Mouse (Mus musculus) kidney, postnatal 0 days (tissue): ENCODE results near the gene Impdh1. TPM values are rescaled to one million over a fixed set of nuclear protein-coding genes. Genes with fewer than 3 reads are reported as not detected.

Experiments
- ATAC-seq: fragments of 200-750 bp; cut with Nextera tagmentation; replicated peaks from 2 replicates; pipeline ENCODE4 v1.8.0; 2017; ENCODE audit warnings: low read depth, moderate number of reproducible peaks, moderate TSS enrichment, moderate library complexity; ENCODE audit not compliant: low FRiP score
- DNase-seq: peaks from one replicate; pipeline ENCODE4 v3.0.0-alpha.2; 2016; ENCODE audit warnings: low spot score
- H3K27ac ChIP-seq: fragments of 300-500 bp; sonication (generic); 2 replicates; pipeline ENCODE4 v1.5.1; 2014; ENCODE audit warnings: mild to moderate bottlenecking
- H3K27me3 ChIP-seq: fragments of 300-500 bp; sonication (generic); 2 replicates; pipeline ENCODE4 v1.6.1; 2014; ENCODE audit warnings: low read length, mixed read lengths; ENCODE audit not compliant: insufficient read depth
- H3K36me3 ChIP-seq: fragments of 300-500 bp; sonication (generic); 2 replicates; pipeline ENCODE4 v1.6.1; 2014; ENCODE audit warnings: low read length, mixed read lengths; ENCODE audit not compliant: insufficient read depth
- H3K4me1 ChIP-seq: fragments of 300-500 bp; sonication (generic); replicated peaks from 2 replicates; pipeline ENCODE4 v1.6.1; 2014; ENCODE audit warnings: antibody characterized with exemption, low read length, mixed read lengths; ENCODE audit not compliant: insufficient read depth
- H3K4me2 ChIP-seq: fragments of 300-500 bp; sonication (generic); 2 replicates; pipeline ENCODE4 v1.6.1; 2014; ENCODE audit warnings: mild to moderate bottlenecking, low read length, moderate library complexity, mixed read lengths
- H3K4me3 ChIP-seq: fragments of 300-500 bp; sonication (generic); replicated peaks from 2 replicates; pipeline ENCODE4 v1.5.1; 2014; ENCODE audit warnings: low read depth, low read length
- H3K9ac ChIP-seq: fragments of 300-500 bp; sonication (generic); 2 replicates; pipeline ENCODE4 v1.6.1; 2014; ENCODE audit warnings: low read depth, low read length
- H3K9me3 ChIP-seq: fragments of 300-500 bp; sonication (generic); replicated peaks from 2 replicates; pipeline ENCODE4 v1.6.1; 2016; ENCODE audit warnings: low read length, inconsistent platforms, mixed read lengths
- CTCF ChIP-seq: IDR thresholded peaks from 2 replicates; pipeline ENCODE4 v1.5.1; 2016; ENCODE audit warnings: antibody characterized with exemption, low read depth, mild to moderate bottlenecking, moderate library complexity
- WGBS: fragments of 180-500 bp; shearing (Covaris S2); extraction: QIAGEN DNeasy Blood & Tissue Kit; methylation state at CpG from one replicate; pipeline ENCODE4 v1.1.7; 2014; 5-methylcytosine and 5-hydroxymethylcytosine counted together
- polyA plus RNA-seq: library from polyadenylated mRNA; unstranded; fragments of >200 nt; fragmentation: Nextera tagmentation; extraction: Ambion mirVana; gene quantifications from 2 replicates; pipeline ENCODE4 v1.2.1, GENCODE M21; 2015

Impdh1 gene
- polyA plus RNA-seq, 1 experiment from 2014 or later = 26.3 TPM

GRCm38 (mm10) chr6:29195846-29196698, 20.1 kb downstream of the Impdh1 start:
- peak; percentile 63 for ATAC-seq
- no peak for TF ChIP-seq CTCF
- Histone ChIP-seq H3K27ac (no peak overlapping the region), H3K9ac (no peak overlapping the region), H3K4me1 (no peaks in the 10 kb centered on the region), H3K36me3 (no peaks in the 10 kb centered on the region), H3K9me3 (no peaks in the 10 kb centered on the region), H3K4me2 (no peak overlapping the region), H3K4me3 (no peak overlapping the region), H3K27me3 (no peaks in the 10 kb centered on the region)
- no peak for DNase-seq
- WGBS = 72% methylated on average over 5 of the region's 5 CpGs

- Histone ChIP-seq H3K9me3 (no peaks in the 10 kb centered on the region), H3K36me3 (no peaks in the 10 kb centered on the region), H3K4me2 (no peak overlapping the region), H3K27me3 (no peaks in the 10 kb centered on the region), H3K27ac (no peak overlapping the region), H3K9ac (no peak overlapping the region), H3K4me1 (no peaks in the 10 kb centered on the region), H3K4me3 (no peak overlapping the region)
- TF ChIP-seq CTCF = no peak
- 84% methylated on average over 5 of the region's 5 CpGs for WGBS
- DNase-seq = no peak
- ATAC-seq = no peak
Observed at GRCm38 (mm10) chr6:29195146-29195545, 21.0 kb downstream of the Impdh1 start.

GRCm38 (mm10) chr6:29193961-29194750, 22.0 kb downstream of the Impdh1 start:
- no peak for ATAC-seq
- no peaks in the 10 kb centered on the region for H3K4me1 ChIP-seq
- DNase-seq = no peak
- H3K4me2 ChIP-seq = no peak overlapping the region
- no peak overlapping the region; the same call in 1 of the 2 replicates for H3K27ac ChIP-seq
- 64% methylated on average over 15 of the region's 15 CpGs for WGBS
- H3K9ac ChIP-seq = no peak overlapping the region
- no peak overlapping the region for H3K4me3 ChIP-seq
- H3K9me3 ChIP-seq = no peaks in the 10 kb centered on the region
- TF ChIP-seq CTCF = no peak
- H3K36me3 ChIP-seq = no peaks in the 10 kb centered on the region
- no peaks in the 10 kb centered on the region for H3K27me3 ChIP-seq

GRCm38 (mm10) chr6:29187936-29188335, 28.2 kb downstream of the Impdh1 start:
- no peak for DNase-seq
- no peak for ATAC-seq
- Histone ChIP-seq H3K9me3 (no peaks in the 10 kb centered on the region), H3K27ac (no peak overlapping the region), H3K4me2 (no peak overlapping the region), H3K4me1 (no peaks in the 10 kb centered on the region), H3K4me3 (no peak overlapping the region), H3K27me3 (0 out of 2 replicates have a peak, but pooled peaks cover under 1% of the 10 kb centered on the region), H3K36me3 (no peaks in the 10 kb centered on the region), H3K9ac (no peak overlapping the region)
- no peak for TF ChIP-seq CTCF
- 76% methylated on average over 1 of the region's 1 CpGs for WGBS

- no peaks in the 10 kb centered on the region for H3K9me3 ChIP-seq
- peak overlapping the region; percentile 97 for H3K4me2 ChIP-seq
- WGBS = 59% methylated on average over 8 of the region's 8 CpGs
- no peaks in the 10 kb centered on the region for H3K36me3 ChIP-seq
- no peaks in the 10 kb centered on the region for H3K4me1 ChIP-seq
- H3K4me3 ChIP-seq = peak overlapping the region; percentile 55
- 0 out of 2 replicates have a peak overlapping the region, but pooled peaks have one; percentile 58 for H3K9ac ChIP-seq
- TF ChIP-seq CTCF = no peak
- no peak overlapping the region for H3K27ac ChIP-seq
- ATAC-seq = no peak
- H3K27me3 ChIP-seq = 0 out of 2 replicates have a peak, but pooled peaks cover 6% of the 10 kb centered on the region
- DNase-seq = no peak
Observed at GRCm38 (mm10) chr6:29179843-29180242, 36.3 kb downstream of the Impdh1 start.

- Histone ChIP-seq H3K4me2 (peak within 1 kb of the TSS; percentile 97), H3K36me3 (no peaks in the 10 kb centered on the region), H3K4me3 (peak within 1 kb of the TSS; percentile 55), H3K27me3 (0 out of 2 replicates have a peak, but pooled peaks cover 8% of the 10 kb centered on the region), H3K9me3 (no peaks in the 10 kb centered on the region), H3K9ac (peak within 1 kb of the TSS; percentile 58), H3K4me1 (no peaks in the 10 kb centered on the region), H3K27ac (no peak within 1 kb of the TSS)
- peak; percentile 48 for DNase-seq
- under 1% methylated on average over 73 of the region's 79 CpGs for WGBS
- ATAC-seq = peak; percentile 57
- TF ChIP-seq CTCF = no peak
Observed at GRCm38 (mm10) chr6:29178888-29179658, 37.1 kb downstream of the Impdh1 start, which contains the start of gene Prrt4. Prrt4 (minus strand) TSS chr6:29179584.
